Mouse (Mus musculus) skeletal muscle tissue, adult 2 months (tissue): ENCODE data around the gene Gm26741.
"Not testable (repeated sequence)": the region's sequence is repeated elsewhere in the genome, so short reads cannot be mapped to it uniquely, and the experiment has no call there.

ENCODE experiments used
- DNase-seq: peaks from one replicate; pipeline ENCODE4 v3.0.0-alpha.2; 2012; ENCODE audit warnings: low read depth, low spot score

The Gm26741 gene

DNA sequence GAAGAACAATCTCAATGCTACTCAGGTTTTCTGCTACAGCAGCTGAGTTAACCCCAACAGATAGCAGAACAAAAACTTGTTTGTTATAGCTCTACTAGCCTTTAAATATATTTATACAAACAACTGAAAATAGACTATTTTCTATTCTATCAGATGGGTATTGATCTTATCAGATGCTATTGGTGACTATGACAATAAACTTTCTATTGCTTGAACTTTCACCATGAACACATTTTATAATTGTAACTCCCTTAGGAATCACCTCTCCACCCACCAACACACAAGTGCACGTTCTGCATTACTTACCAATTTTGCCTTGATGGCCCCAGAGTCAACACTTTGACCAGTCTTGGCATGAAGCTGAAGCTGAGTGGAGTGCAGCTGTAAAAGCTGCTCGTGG is at the start of gene Gm26741:
Gene Gm26741, plus strand, starts transcription at position 301 of the 400 bp plus-strand sequence.
- no peak for DNase-seq

DNA sequence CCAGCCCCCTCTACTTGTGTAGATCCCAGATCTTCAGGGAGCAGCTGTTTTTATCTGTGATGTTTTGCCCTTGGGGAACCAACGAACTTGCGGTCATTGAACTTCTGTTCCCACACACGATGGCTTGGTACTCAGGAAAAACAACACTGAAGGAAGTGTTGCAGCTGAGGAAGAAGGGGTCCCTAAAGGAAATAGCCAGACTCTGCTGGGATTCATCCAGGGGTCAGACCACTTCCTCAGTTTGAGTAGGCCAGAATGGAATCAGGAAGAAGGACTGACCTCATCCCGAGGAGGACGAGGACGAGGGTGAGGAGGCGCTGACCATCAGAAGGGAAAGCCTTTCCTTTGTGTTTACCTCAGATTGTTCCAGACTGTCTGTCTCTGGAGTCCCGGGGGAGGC is 49.4 kb upstream of the Gm26741 start:
- DNase-seq = peak; percentile 30

DNA sequence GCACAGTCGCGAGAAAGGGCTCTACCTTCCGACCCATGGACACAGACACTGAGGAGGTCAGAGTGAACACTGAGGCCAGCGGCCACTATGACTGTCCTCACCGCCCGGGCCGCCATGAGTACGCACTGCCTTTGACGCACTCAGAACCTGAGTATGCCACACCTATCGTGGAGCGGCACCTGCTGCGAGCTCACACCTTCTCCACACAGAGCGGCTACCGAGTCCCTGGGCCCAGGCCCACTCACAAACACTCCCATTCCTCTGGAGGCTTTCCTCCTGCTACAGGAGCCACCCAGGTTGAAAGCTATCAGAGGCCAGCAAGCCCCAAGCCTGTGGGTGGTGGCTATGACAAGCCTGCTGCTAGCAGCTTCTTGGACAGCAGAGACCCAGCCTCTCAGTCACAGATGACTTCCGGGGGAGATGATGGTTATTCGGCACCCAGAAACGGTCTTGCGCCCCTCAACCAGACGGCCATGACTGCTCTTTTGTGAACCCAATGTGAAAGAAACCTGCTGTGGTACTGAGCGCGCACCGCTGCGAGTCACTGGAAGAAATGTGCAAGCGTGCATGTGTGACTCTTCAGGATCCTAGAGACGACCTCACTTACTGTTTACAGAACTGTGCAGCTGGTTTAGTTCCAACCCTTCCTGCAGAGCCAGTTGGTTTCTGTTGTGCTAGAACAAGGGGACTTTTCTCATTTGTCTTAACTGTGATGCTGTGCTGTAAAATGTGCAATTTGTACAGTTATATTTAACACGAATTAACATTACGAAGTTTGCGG is 38.9 kb upstream of the Gm26741 start:
- no peak for DNase-seq

GRCm38 (mm10) chr10:52321918-52322317 is 36.6 kb upstream of the Gm26741 start:
- no peak for DNase-seq

DNA sequence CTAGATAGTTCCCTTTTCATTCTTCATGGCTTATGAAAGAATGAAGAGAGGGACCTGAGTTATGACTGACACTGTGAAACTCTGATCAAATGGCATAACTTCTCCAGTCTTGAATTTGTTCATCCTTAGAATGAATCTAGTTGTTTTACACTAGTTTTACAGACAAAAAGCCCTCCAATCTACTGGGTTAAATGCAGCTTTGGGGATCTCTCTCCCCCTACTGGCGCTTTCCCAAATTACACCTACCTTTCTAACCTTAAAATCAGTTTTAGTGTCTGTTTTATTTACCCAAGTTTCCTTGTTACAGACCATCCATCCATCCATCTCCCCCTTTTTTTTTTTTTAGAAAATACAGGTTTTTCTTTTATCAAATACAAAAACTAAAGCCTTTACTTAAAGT is 27.6 kb upstream of the Gm26741 start:
- no peak for DNase-seq

DNA sequence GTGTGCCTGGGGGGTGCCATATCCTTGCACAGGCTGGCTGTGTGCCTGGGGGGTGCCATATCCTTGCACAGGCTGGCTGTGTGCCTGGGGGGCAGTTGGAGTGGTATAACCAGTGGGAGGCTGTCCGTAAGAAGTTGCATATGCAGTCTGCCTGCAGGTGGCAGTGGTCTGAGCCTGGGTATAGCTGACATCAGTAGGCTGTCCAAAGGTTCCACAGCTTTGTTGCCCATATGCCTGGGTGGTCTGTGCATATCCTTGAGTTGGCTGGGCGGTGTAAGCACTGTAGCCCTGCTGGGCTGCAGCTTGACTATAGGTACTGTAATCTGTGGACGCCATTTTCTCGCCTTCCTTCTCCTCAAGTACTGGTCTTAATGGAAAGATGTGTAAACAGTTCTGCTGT is 15.2 kb upstream of the Gm26741 start:
- DNase-seq = not testable (repeated sequence)

GRCm38 (mm10) chr10:52353184-52353583 is 5.4 kb upstream of the Gm26741 start:
- DNase-seq = no peak

GRCm38 (mm10) chr10:52360241-52360735 is 1.7 kb downstream of the Gm26741 start:
- no peak for DNase-seq

DNA sequence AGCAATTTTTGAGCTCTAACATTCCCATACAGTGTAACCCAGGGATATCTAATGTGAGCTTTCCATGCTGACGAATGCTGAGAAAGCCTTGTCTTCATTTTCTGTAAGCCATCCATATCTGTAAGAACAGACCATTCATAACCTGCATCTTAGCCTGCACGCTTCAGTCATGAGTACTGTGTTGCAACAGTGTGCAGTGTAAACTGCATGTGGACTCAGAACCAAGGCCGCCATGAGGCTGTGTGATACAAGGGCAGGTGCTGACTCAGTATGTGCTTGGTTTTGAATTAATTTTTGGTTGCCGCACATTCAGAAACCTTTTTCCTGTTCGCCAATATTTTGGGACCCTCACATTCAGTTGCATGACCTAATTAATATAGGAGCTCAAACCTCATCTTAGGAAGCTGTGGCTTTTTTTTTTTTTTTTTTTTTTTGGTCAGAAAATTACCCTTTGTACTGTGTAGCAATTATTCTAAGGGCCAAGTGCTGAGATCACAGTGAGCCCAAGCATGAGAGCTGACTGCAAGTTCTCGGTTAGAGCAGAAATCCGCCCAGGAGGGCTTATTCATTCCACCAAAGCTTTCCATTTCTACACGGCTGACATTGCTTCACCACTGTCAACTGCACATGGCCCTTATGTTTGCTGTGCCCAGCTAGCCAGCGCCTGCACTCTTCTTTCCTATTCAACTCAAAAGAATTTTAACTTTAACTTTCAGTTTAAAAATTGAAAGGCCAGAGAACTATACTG is 2.5 kb downstream of the Gm26741 start:
- no peak for DNase-seq

- DNase-seq = no peak
Measured at GRCm38 (mm10) chr10:52368376-52368775, 9.8 kb downstream of the Gm26741 start.

GRCm38 (mm10) chr10:52373834-52374233 is 15.3 kb downstream of the Gm26741 start:
- no peak for DNase-seq

GRCm38 (mm10) chr10:52374651-52375050 is 16.1 kb downstream of the Gm26741 start:
- no peak for DNase-seq

GRCm38 (mm10) chr10:52376422-52376821 is 17.9 kb downstream of the Gm26741 start:
- no peak for DNase-seq

GRCm38 (mm10) chr10:52377813-52378212 is 19.2 kb downstream of the Gm26741 start:
- DNase-seq = no peak

DNA sequence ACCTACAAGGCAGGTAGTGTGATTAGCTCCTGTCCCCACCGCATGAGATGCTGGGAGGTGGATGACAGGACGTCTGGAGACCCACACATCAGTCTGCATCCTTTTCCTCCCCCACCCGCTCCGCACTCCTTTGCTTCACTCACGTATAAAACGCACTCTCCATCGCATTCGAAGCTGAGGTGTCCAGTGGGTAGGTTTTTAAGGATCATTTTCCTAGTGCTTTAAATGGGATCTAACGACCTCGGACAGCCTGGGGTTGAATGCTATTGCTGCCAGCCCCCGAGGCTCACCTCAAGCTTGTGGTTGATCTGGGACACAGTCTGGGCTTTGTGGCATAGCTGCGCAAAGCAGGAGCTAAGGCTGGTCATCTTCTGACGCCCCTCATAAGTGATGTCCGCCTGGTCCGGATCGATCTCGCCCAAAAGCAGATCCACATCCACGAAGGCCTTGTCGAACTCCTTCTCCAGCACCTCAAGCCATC is 22.8 kb downstream of the Gm26741 start:
- DNase-seq = no peak

- peak; percentile 92 for DNase-seq
Measured at GRCm38 (mm10) chr10:52381845-52382591, 23.5 kb downstream of the Gm26741 start, which contains the start of gene Gopc. Gopc (minus strand) TSS chr10:52382124.

DNA sequence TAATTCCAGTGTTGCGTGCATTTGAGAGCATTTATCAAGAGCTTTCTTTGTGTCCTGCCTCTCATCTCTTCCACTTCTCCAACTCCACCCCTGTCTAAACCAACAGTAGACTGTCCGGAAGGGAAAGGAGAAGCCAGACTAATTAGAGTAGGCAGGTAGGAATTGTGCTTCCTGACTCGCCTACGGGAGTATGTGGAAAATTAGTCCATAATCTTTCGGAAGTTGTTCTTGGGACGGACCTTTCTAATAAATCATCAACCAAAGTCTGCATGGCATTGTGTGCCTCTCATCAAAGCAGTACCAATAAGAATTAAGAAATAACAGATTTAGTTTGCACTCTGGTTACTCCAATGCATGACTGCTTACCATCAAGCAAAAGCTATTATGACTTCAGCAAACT is 24.5 kb downstream of the Gm26741 start:
- no peak for DNase-seq

GRCm38 (mm10) chr10:52383522-52383921 is 25.0 kb downstream of the Gm26741 start:
- no peak for DNase-seq

DNA sequence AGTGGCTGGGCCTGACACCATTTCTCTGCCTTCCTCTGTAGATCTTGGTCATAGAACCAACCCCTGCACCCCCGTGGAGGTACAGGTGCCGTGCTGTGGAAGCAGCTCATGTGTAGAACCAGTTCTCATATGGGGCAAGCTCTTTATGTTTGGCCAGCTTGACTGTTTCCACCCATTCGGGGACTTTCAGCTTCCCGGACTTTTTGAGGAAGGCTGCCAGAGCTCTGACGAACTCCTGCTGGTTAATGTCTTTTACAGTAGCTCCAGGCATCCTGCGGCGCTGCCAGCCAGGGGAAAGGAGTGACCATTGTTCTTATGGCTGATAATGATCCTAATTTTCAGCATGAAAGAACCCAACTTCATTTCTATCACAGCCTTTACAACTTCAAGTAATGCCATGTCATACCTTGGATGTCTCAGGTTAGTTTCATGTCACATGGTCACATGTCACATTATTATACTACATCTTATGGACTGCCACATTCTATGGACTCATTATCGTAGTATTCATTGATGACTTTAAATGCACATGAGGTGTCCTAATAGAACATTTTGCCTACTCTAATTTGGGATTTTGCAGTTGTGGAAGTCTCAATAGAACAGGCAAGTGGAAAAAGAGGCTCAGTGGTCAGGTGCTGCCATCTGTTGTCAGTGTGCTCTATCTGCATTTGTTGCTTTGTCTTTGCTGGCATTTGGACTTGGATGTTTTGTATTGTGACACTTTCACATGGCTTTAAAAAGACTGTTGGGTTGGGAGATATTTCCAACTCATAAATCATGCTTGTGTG is 26.4 kb downstream of the Gm26741 start:
- DNase-seq = no peak

DNA sequence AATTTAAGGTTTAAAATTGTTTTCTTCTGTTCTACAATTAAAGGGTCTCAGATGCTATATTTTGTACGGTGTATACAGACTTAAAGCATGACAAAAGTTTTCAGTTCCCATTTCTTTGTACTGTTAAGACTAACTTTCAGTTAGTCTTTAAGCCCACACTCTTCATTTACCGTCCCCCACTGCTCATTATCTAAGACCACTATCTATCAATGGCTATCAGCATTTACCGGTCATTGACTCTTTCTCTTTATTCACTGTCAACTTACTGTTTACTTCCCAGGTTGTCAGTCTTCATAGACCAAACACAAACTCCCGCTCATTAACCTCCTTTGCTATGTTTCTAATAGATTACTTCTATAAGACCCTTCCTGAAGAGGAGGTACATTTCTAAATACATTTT is 28.6 kb downstream of the Gm26741 start:
- DNase-seq = no peak

DNA sequence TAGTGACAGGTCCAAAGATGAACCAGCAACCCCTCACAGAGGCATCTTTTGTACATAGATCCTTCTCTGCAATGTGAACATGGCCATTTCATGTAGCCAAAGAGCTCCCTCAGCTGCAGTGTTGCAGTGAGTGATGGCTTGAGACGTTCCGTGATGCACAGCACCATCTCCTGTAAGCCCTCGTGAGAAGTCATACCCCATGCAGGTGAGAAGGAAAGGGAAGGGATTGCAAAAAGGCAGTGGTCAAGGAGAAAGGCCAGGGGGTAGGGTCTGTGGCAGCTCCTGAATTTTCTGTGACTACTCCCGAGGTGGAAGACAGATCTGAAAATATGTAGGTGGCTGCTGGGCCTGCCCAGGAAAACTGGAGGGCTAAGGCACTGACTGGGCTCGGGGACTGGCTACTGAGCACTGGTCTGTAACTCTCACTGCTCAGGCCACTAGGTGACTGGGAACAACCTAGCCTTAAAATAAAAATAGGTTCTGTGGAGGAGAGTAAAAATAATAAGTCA is 30.4 kb downstream of the Gm26741 start, which contains the start of gene Nepn:
Gene Nepn, plus strand, starts transcription at position 51 of the 509 bp plus-strand sequence.
- DNase-seq = no peak
